Comparison of ENCODE assay signal across 17 mouse cellular contexts in genomic region chr6:91690646-91691045, GRCm38 (mm10). TPM values are rescaled to one million over a fixed set of nuclear protein-coding genes. Genes with fewer than 3 reads are reported as not detected.
DNase-seq lines count a peak whose midpoint lies in the region; ATAC-seq and TF ChIP-seq lines count a peak whose summit lies in the region.
"Had no signal": no experiment of that assay in that cellular context is flagged by ENCODE, and none has a peak within 500 bp of the region (broad histone marks: within the 10 kb centered on the region; RNA-seq: fewer than 3 reads in every experiment).

No protein-coding gene starts in this region.

- H3K27me3 ChIP-seq in intestine, embryonic 15.5 days (replicated peaks) = no peaks in the 10 kb centered on the region
- no peaks in the 10 kb centered on the region for H3K27me3 ChIP-seq in kidney, embryonic 16.5 days (ENCODE audit: insufficient read depth, low read length)
- no peaks in the 10 kb centered on the region for H3K27me3 ChIP-seq in stomach, embryonic 15.5 days (replicated peaks)
- H3K27me3 ChIP-seq: midbrain, embryonic 13.5 days had no signal

- H3K4me2 ChIP-seq in intestine, embryonic 15.5 days (replicated peaks) = peak overlapping the region; percentile 33
- 0 out of 2 replicates have a peak overlapping the region, but pooled peaks have one; percentile 2 for H3K4me2 ChIP-seq in kidney, embryonic 16.5 days (replicated peaks; ENCODE audit: low read depth, low read length)
- no peak overlapping the region for H3K4me2 ChIP-seq in stomach, embryonic 15.5 days
- H3K4me2 ChIP-seq: midbrain, embryonic 13.5 days had no signal

- ATAC-seq in intestine, embryonic 15.5 days = peak; percentile 85
- peak; percentile 69 for ATAC-seq in kidney, embryonic 16.5 days (ENCODE audit: low FRiP score, low TSS enrichment)
- peak; percentile 53 for ATAC-seq in stomach, embryonic 15.5 days (ENCODE audit: insufficient read depth, low FRiP score, low read depth)
- ATAC-seq in CD4-positive, CD25-positive, alpha-beta regulatory T cell, adult 4 months = no peak
- ATAC-seq: midbrain, embryonic 13.5 days had no signal

- H3K4me3 ChIP-seq in layer of hippocampus, adult 2 months = no peak overlapping the region
- peak overlapping the region; percentile 8; the same call in 1 of the 2 replicates for H3K4me3 ChIP-seq in intestine, embryonic 15.5 days (replicated peaks)
- H3K4me3 ChIP-seq in kidney, embryonic 16.5 days (ENCODE audit: low read length) = no peak overlapping the region
- H3K4me3 ChIP-seq in stomach, embryonic 15.5 days (replicated peaks) = no peak overlapping the region
- H3K4me3 ChIP-seq: midbrain, embryonic 13.5 days had no signal

- H3K9ac ChIP-seq in intestine, embryonic 15.5 days = no peak overlapping the region
- no peak overlapping the region for H3K9ac ChIP-seq in kidney, embryonic 16.5 days (replicated peaks; ENCODE audit: low read length)
- H3K9ac ChIP-seq in stomach, embryonic 15.5 days = no peak overlapping the region
- H3K9ac ChIP-seq: midbrain, embryonic 13.5 days had no signal

- DNase-seq in layer of hippocampus, adult 2 months (ENCODE audit: low spot score in 2 of 2) = no peak
- DNase-seq in layer of hippocampus, postnatal 36 days = no peak
- no peak for DNase-seq in left cerebral cortex, postnatal 25 days (ENCODE audit: low spot score in 2 of 2)
- no peak for DNase-seq in gastrocnemius, postnatal 14 days
- DNase-seq: cerebellum, adult 11 months; heart, adult 11 months; heart, postnatal 4 days; left cerebral cortex, postnatal 4 days; lung, adult 18-20 months; right cerebral cortex, postnatal 25 days had no signal

- WGBS in intestine, embryonic 15.5 days = 65% methylated on average over 7 of the region's 7 CpGs
- 82% methylated on average over 7 of the region's 7 CpGs for WGBS in kidney, embryonic 16.5 days
- whole genome bisulfite sequencing in stomach, embryonic 15.5 days = 58% methylated on average over 7 of the region's 7 CpGs

- intact Hi-C loops in left cerebral cortex, postnatal 25 days (cut with DNase I) = no loop called here
- intact Hi-C loops in gastrocnemius, postnatal 14 days (cut with DNase I; ENCODE audit: low total_unique reads) = no loop called here

- peaks cover 63% of the 10 kb centered on the region for H3K4me1 ChIP-seq in intestine, embryonic 15.5 days (replicated peaks)
- H3K4me1 ChIP-seq in kidney, embryonic 16.5 days (ENCODE audit: insufficient read depth, low read length) = peaks cover 67% of the 10 kb centered on the region
- peaks cover 43% of the 10 kb centered on the region for H3K4me1 ChIP-seq in stomach, embryonic 15.5 days

- no peak for TF ChIP-seq CTCF in layer of hippocampus, adult 2 months (conservative IDR thresholded peaks at IDR 0.05)

- no peaks in the 10 kb centered on the region for H3K9me3 ChIP-seq in intestine, embryonic 15.5 days
- H3K9me3 ChIP-seq in kidney, embryonic 16.5 days (ENCODE audit: low read length) = no peaks in the 10 kb centered on the region
- H3K9me3 ChIP-seq in stomach, embryonic 15.5 days = no peaks in the 10 kb centered on the region
- H3K9me3 ChIP-seq: G1E; midbrain, embryonic 13.5 days had no signal

- 0 out of 2 replicates have a peak, but pooled peaks cover 4% of the 10 kb centered on the region for H3K36me3 ChIP-seq in intestine, embryonic 15.5 days
- H3K36me3 ChIP-seq in kidney, embryonic 16.5 days (ENCODE audit: insufficient read depth, low read length) = peaks cover 12% of the 10 kb centered on the region; the same call in 1 of the 2 replicates
- peaks cover 7% of the 10 kb centered on the region; the same call in 1 of the 2 replicates for H3K36me3 ChIP-seq in stomach, embryonic 15.5 days
- H3K36me3 ChIP-seq: G1E had no signal

- peak overlapping the region; percentile 49; the same call in 1 of the 2 replicates for H3K27ac ChIP-seq in layer of hippocampus, adult 2 months
- peak overlapping the region; percentile 67 for H3K27ac ChIP-seq in intestine, embryonic 15.5 days
- peak overlapping the region; percentile 74 for H3K27ac ChIP-seq in kidney, embryonic 16.5 days (ENCODE audit: low read length)
- peak overlapping the region; percentile 77 for H3K27ac ChIP-seq in stomach, embryonic 15.5 days
- H3K27ac ChIP-seq: macrophage; midbrain, embryonic 13.5 days had no signal

RNA-seq across cellular contexts. Expression of gene Slc6a6, which starts 6.8 kb away (rescaled TPM):
- 100 to 1,000 TPM; 136 to 138 TPM for total RNA-seq in layer of hippocampus, adult 2 months (2021)
- total RNA-seq in layer of hippocampus, postnatal 36 days (2021) = 100 to 1,000 TPM; 116 to 118 TPM
- 78.0 and 87.9 TPM in 2 replicates for polyA plus RNA-seq in intestine, embryonic 15.5 days (2015; fragmentation: Nextera tagmentation; extraction: Ambion mirVana)
- 82.9 and 96.3 TPM in 2 replicates for polyA plus RNA-seq in kidney, embryonic 16.5 days (2015; fragmentation: Nextera tagmentation; extraction: Ambion mirVana)
- 54.6 and 63.0 TPM in 2 replicates for polyA plus RNA-seq in stomach, embryonic 15.5 days (2015; fragmentation: Nextera tagmentation; extraction: Ambion mirVana)
- 10 to 100 TPM; 43.3 to 45.1 TPM for polyA plus RNA-seq in CD4-positive, CD25-positive, alpha-beta regulatory T cell, adult 4 months (2017; shearing (Covaris generic))
- total RNA-seq in left cerebral cortex, postnatal 25 days (2021) = 100 to 1,000 TPM; 128 to 149 TPM
- total RNA-seq in gastrocnemius, postnatal 14 days (2021) = 10 to 100 TPM; 33.5 to 39.8 TPM
